Mouse (Mus musculus) MEL (cell line): ENCODE measurements around the gene Adamtsl3. TPM values are rescaled to one million over a fixed set of nuclear protein-coding genes. Genes with fewer than 3 reads are reported as not detected.

Experiments used
- DNase-seq: peaks from one replicate; pipeline ENCODE4 v3.0.0; 2011; ENCODE audit warnings: low read depth, low spot score
- H3K27ac ChIP-seq: 2 replicates; pipeline ENCODE4 v1.5.1; 2012; ENCODE audit warnings: low read depth, mild to moderate bottlenecking, control low read depth, low read length, moderate library complexity; ENCODE audit not compliant: control insufficient read depth
- H3K27me3 ChIP-seq, 2 experiments: fragments of 150-350 bp in 1 of 2; sonication (generic) in 1 of 2; 2 replicates each; pipeline ENCODE4 v1.6.1; 2012; ENCODE audit warnings: low read length in 2 of 2, mild to moderate bottlenecking in 2 of 2, improper control_type of control experiment in 1 of 2, moderate library complexity in 1 of 2; ENCODE audit not compliant: insufficient read depth in 2 of 2, control insufficient read depth in 1 of 2
- H3K36me3 ChIP-seq, 2 experiments: 2 replicates each; pipeline ENCODE4 v1.6.1; 2012 to 2014; ENCODE audit warnings: low read length in 2 of 2, improper control_type of control experiment in 1 of 2, inconsistent platforms in 1 of 2, mild to moderate bottlenecking in 1 of 2; ENCODE audit not compliant: insufficient read depth in 2 of 2, control insufficient read depth in 1 of 2
- H3K4me1 ChIP-seq, 2 experiments: fragments of 150-350 bp in 1 of 2; sonication (generic) in 1 of 2; 2 replicates each; pipeline ENCODE4 v1.6.1; 2012; ENCODE audit warnings: low read length in 2 of 2, improper control_type of control experiment in 1 of 2, mild to moderate bottlenecking in 1 of 2; ENCODE audit not compliant: insufficient read depth in 2 of 2, control insufficient read depth in 1 of 2
- H3K4me3 ChIP-seq, 2 experiments: fragments of 150-350 bp in 1 of 2; sonication (generic) in 1 of 2; 2 replicates each; pipeline ENCODE4 v1.5.1; 2012; ENCODE audit warnings: low read depth in 2 of 2, low read length in 2 of 2, mild to moderate bottlenecking in 2 of 2, moderate library complexity in 2 of 2, control low read depth in 1 of 2, improper control_type of control experiment in 1 of 2; ENCODE audit not compliant: control insufficient read depth in 1 of 2, insufficient read depth in 1 of 2
- H3K79me2 ChIP-seq: 2 replicates; pipeline ENCODE4 v1.6.1; 2012; ENCODE audit warnings: mild to moderate bottlenecking, low read length, moderate library complexity; ENCODE audit not compliant: control insufficient read depth, poor library complexity, insufficient read depth
- H3K9ac ChIP-seq: 2 replicates; pipeline ENCODE4 v1.6.1; 2012; ENCODE audit warnings: low read depth, mild to moderate bottlenecking, control low read depth, low read length, moderate library complexity; ENCODE audit not compliant: control insufficient read depth, poor library complexity, severe bottlenecking
- H3K9me3 ChIP-seq: fragments of 150-350 bp; sonication (generic); replicated peaks from 2 replicates; pipeline ENCODE4 v1.6.1; 2012; ENCODE audit warnings: mild to moderate bottlenecking, low read length, improper control_type of control experiment, moderate library complexity; ENCODE audit not compliant: insufficient read depth
- E2F4 ChIP-seq: IDR thresholded peaks from 2 replicates; pipeline ENCODE4 v1.6.1; 2011; ENCODE audit warnings: low read depth, low read length, improper control_type of control experiment, borderline replicate concordance
- ETS1 ChIP-seq: IDR thresholded peaks from 2 replicates; pipeline ENCODE4 v1.6.1; 2012; ENCODE audit warnings: low read depth, mild to moderate bottlenecking, inconsistent platforms, low read length, improper control_type of control experiment, moderate library complexity
- GABPA ChIP-seq: IDR thresholded peaks from 2 replicates; pipeline ENCODE4 v1.6.1; 2012; ENCODE audit warnings: low read depth, mild to moderate bottlenecking, inconsistent platforms, low read length, improper control_type of control experiment, moderate library complexity
- GATA1 ChIP-seq: IDR thresholded peaks from 2 replicates; pipeline ENCODE4 v1.6.1; 2011; ENCODE audit warnings: low read depth, low read length, improper control_type of control experiment
- HCFC1 ChIP-seq: IDR thresholded peaks from 2 replicates; pipeline ENCODE4 v1.6.1; 2012; ENCODE audit warnings: low read depth, mild to moderate bottlenecking, inconsistent platforms, low read length, improper control_type of control experiment, moderate library complexity
- MAX ChIP-seq: IDR thresholded peaks from 2 replicates; pipeline ENCODE4 v1.6.1; 2011; ENCODE audit warnings: low read length, improper control_type of control experiment
- MEF2A ChIP-seq: IDR thresholded peaks from 2 replicates; pipeline ENCODE4 v1.6.1; 2014; ENCODE audit warnings: low read depth, mild to moderate bottlenecking, inconsistent platforms, low read length, improper control_type of control experiment; ENCODE audit not compliant: poor library complexity, insufficient replicate concordance, severe bottlenecking; ENCODE audit errors: extremely low read depth
- MYC ChIP-seq: IDR thresholded peaks from 2 replicates; pipeline ENCODE4 v1.6.1; 2011; ENCODE audit warnings: low read depth, mild to moderate bottlenecking, low read length, improper control_type of control experiment, moderate library complexity
- NELFE ChIP-seq: IDR thresholded peaks from 2 replicates; pipeline ENCODE4 v1.6.1; 2011; ENCODE audit warnings: low read depth, low read length, improper control_type of control experiment
- RAD21 ChIP-seq: IDR thresholded peaks from 2 replicates; pipeline ENCODE4 v1.6.1; 2011; ENCODE audit warnings: mild to moderate bottlenecking, low read depth, low read length, improper control_type of control experiment
- SIN3A ChIP-seq: IDR thresholded peaks from 2 replicates; pipeline ENCODE4 v1.6.1; 2012; ENCODE audit warnings: low read length, improper control_type of control experiment, inconsistent platforms
- TAL1 ChIP-seq: IDR thresholded peaks from 2 replicates; pipeline ENCODE4 v1.6.1; 2012; ENCODE audit warnings: mild to moderate bottlenecking, inconsistent platforms, low read length, moderate library complexity, mixed read lengths
- UBTF ChIP-seq: IDR thresholded peaks from 2 replicates; pipeline ENCODE4 v1.6.1; 2012; ENCODE audit warnings: low read depth, mild to moderate bottlenecking, inconsistent platforms, low read length, improper control_type of control experiment, moderate library complexity, borderline replicate concordance; ENCODE audit not compliant: insufficient read depth
- USF1 ChIP-seq: IDR thresholded peaks from 2 replicates; pipeline ENCODE4 v1.6.1; 2014; ENCODE audit warnings: low read depth, mild to moderate bottlenecking, inconsistent platforms, low read length, improper control_type of control experiment, moderate library complexity
- USF2 ChIP-seq, 2 experiments: IDR thresholded peaks; 2 replicates each; pipeline ENCODE4 v1.6.1; 2011 to 2012; ENCODE audit warnings: improper control_type of control experiment in 2 of 2, low read length in 2 of 2, borderline replicate concordance in 1 of 2, inconsistent platforms in 1 of 2, low read depth in 1 of 2, mild to moderate bottlenecking in 1 of 2; ENCODE audit not compliant: insufficient read depth in 1 of 2
- ZC3H11A ChIP-seq: IDR thresholded peaks from 2 replicates; pipeline ENCODE4 v1.6.1; 2012; ENCODE audit warnings: low read depth, mild to moderate bottlenecking, inconsistent platforms, low read length, improper control_type of control experiment
- ZKSCAN1 ChIP-seq: IDR thresholded peaks from 2 replicates; pipeline ENCODE4 v1.6.1; 2012; ENCODE audit warnings: low read depth, mild to moderate bottlenecking, inconsistent platforms, low read length, improper control_type of control experiment, moderate library complexity
- ZNF384 ChIP-seq: IDR thresholded peaks from 2 replicates; pipeline ENCODE4 v1.6.1; 2012; ENCODE audit warnings: low read depth, mild to moderate bottlenecking, inconsistent platforms, low read length, improper control_type of control experiment
- polyA plus RNA-seq, 2 experiments: library from polyadenylated mRNA; stranded (reverse) in 1 of 2; unstranded in 1 of 2; fragments of >175 nt in 1 of 2; fragments of >200 nt in 1 of 2; gene quantifications; 2 replicates each; pipeline versions ENCODE4 v1.2.1 to v1.2.4; 2012; ENCODE audit warnings: low replicate concordance in 2 of 2, low read depth in 1 of 2; ENCODE audit not compliant: insufficient read length in 2 of 2, insufficient read depth in 1 of 2, missing spikeins in 1 of 2
- total RNA-seq: library from RNA; depleted of rRNA; stranded (reverse); fragments of 300-350 nt; gene quantifications from 2 replicates; pipeline ENCODE4 v1.2.3, GENCODE M21; 2012

The Adamtsl3 gene
- total and polyA plus RNA-seq, 3 experiments: not detected

GRCm38 (mm10) chr7:82609629-82610028, 274.1 kb downstream of the Adamtsl3 start:
- no peak for DNase-seq
- TF ChIP-seq MAX (no peak), UBTF (no peak), NELFE (no peak), ETS1 (no peak), ZC3H11A (no peak), TAL1 (no peak), ZNF384 (no peak), SIN3A (no peak), GATA1 (no peak), GABPA (no peak), USF2 (IDR thresholded peaks at IDR 0.05; ENCODE audit: borderline replicate concordance in 1 of 2, insufficient read depth in 1 of 2, low read depth in 1 of 2, low read length in 2 of 2) (no peak), ZKSCAN1 (no peak)

GRCm38 (mm10) chr7:82625342-82625741, 289.8 kb downstream of the Adamtsl3 start:
- Histone ChIP-seq H3K4me3 (no peak overlapping the region), H3K9ac (no peak overlapping the region), H3K27me3 (no peaks in the 10 kb centered on the region), H3K9me3 (no peaks in the 10 kb centered on the region), H3K79me2 (no peaks in the 10 kb centered on the region), H3K4me1 (no peaks in the 10 kb centered on the region), H3K36me3 (no peaks in the 10 kb centered on the region), H3K27ac (no peak overlapping the region)
- TF ChIP-seq GATA1 (no peak), E2F4 (no peak), MYC (no peak), MEF2A (no peak), HCFC1 (no peak), RAD21 (no peak), USF1 (no peak)
- DNase-seq: peak; percentile 73

More at GRCm38 (mm10) chr7:82609629-82610028, 274.1 kb downstream of the Adamtsl3 start:
- H3K9ac ChIP-seq: no peak overlapping the region
- H3K4me1 ChIP-seq: no peaks in the 10 kb centered on the region
- H3K36me3 ChIP-seq: no peaks in the 10 kb centered on the region
- no peaks in the 10 kb centered on the region for H3K27me3 ChIP-seq
- H3K79me2 ChIP-seq: no peaks in the 10 kb centered on the region
- H3K9me3 ChIP-seq: no peaks in the 10 kb centered on the region
- H3K4me3 ChIP-seq: no peak overlapping the region
- no peak overlapping the region for H3K27ac ChIP-seq
